Mouse (Mus musculus) heart, postnatal 0 days (tissue): ENCODE measurements around the gene Zfp12. TPM values are rescaled to one million over a fixed set of nuclear protein-coding genes. Genes with fewer than 3 reads are reported as not detected.

Experiments
- ATAC-seq: fragments of 200-750 bp; cut with Nextera tagmentation; 2 replicates; pipeline ENCODE4 v1.8.0; 2017; ENCODE audit warnings: low read depth, moderate number of reproducible peaks, moderate library complexity; ENCODE audit not compliant: insufficient read depth
- DNase-seq: peaks from one replicate; pipeline ENCODE4 v3.0.0-alpha.2; 2016; ENCODE audit warnings: low spot score
- H3K27ac ChIP-seq: fragments of 300-500 bp; sonication (generic); 2 replicates; pipeline ENCODE4 v1.5.1; 2014; ENCODE audit warnings: low read depth, mild to moderate bottlenecking
- H3K27me3 ChIP-seq: fragments of 300-500 bp; sonication (generic); 2 replicates; pipeline ENCODE4 v1.6.1; 2014; ENCODE audit warnings: low read length, mixed read lengths; ENCODE audit not compliant: control insufficient read depth, insufficient read depth
- H3K36me3 ChIP-seq: fragments of 300-500 bp; sonication (generic); replicated peaks from 2 replicates; pipeline ENCODE4 v1.6.1; 2014; ENCODE audit warnings: low read length, mixed read lengths; ENCODE audit not compliant: control insufficient read depth, insufficient read depth
- H3K4me1 ChIP-seq: fragments of 300-500 bp; sonication (generic); 2 replicates; pipeline ENCODE4 v1.6.1; 2014; ENCODE audit warnings: antibody characterized with exemption; ENCODE audit not compliant: control insufficient read depth, insufficient read depth
- H3K4me2 ChIP-seq: fragments of 300-500 bp; sonication (generic); 2 replicates; pipeline ENCODE4 v1.6.1; 2014; ENCODE audit warnings: low read depth, mild to moderate bottlenecking, low read length, moderate library complexity
- H3K4me3 ChIP-seq: fragments of 300-500 bp; sonication (generic); 2 replicates; pipeline ENCODE4 v1.5.1; 2014; ENCODE audit warnings: low read depth, low read length
- H3K9ac ChIP-seq: fragments of 300-500 bp; sonication (generic); replicated peaks from 2 replicates; pipeline ENCODE4 v1.6.1; 2014; ENCODE audit warnings: low read depth, low read length, mixed read lengths
- H3K9me3 ChIP-seq: fragments of 300-500 bp; sonication (generic); replicated peaks from 2 replicates; pipeline ENCODE4 v1.6.1; 2016; ENCODE audit warnings: low read length; ENCODE audit not compliant: control insufficient read depth
- CTCF ChIP-seq: IDR thresholded peaks from 2 replicates; pipeline ENCODE4 v1.5.1; 2016; ENCODE audit warnings: antibody characterized with exemption, control low read depth, low read depth
- EP300 ChIP-seq: IDR thresholded peaks from 2 replicates; pipeline ENCODE4 v1.6.1; 2016; ENCODE audit warnings: antibody characterized with exemption, low read depth
- WGBS: fragments of 180-500 bp; shearing (Covaris S2); extraction: QIAGEN DNeasy Blood & Tissue Kit; methylation state at CpG from one replicate; pipeline ENCODE4 v1.1.7; 2014; 5-methylcytosine and 5-hydroxymethylcytosine counted together
- polyA plus RNA-seq: library from polyadenylated mRNA; unstranded; fragments of >200 nt; fragmentation: Nextera tagmentation; extraction: Ambion mirVana; gene quantifications from 2 replicates; pipeline ENCODE4 v1.2.1, GENCODE M21; 2015
- total RNA-seq: library from RNA; depleted of rRNA; stranded (reverse); fragments of >200 nt; gene quantifications from 2 replicates; pipeline ENCODE4 v1.2.3, GENCODE M21; 2014; ENCODE audit warnings: low replicate concordance

Gene Zfp12
- total and polyA plus RNA-seq, 2 experiments from 2014 or later, result 3.6 to 7.8 TPM

- 97% methylated on average over 26 of the region's 26 CpGs for WGBS
- H3K36me3 ChIP-seq, result peaks cover 95% of the 10 kb centered on the region
These were observed 10.0 kb downstream of the Zfp12 start for GRCm38 (mm10) chr5:143244926-143245325.

DNA sequence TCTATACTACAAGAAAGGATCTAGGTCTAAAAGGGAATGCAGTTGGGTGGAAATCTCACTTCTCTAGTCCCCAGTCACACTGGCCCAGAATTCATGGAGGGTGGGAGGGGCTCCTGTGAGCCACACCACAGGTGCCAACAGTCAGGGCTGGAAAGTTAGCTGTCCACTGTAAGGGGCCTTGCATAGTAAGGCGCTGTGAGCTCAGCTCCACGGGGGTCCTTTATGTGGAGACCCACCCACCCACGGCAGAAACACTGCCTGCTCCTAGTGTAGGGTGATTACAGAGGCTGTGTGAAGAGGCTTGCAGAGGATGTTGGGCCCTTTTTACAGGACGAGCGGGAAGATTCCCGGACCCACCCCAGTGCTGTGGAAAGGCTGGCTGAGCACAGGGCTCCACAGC, 17.1 kb downstream of the Zfp12 start:
- Histone ChIP-seq H3K9ac (no peak overlapping the region), H3K4me1 (0 out of 2 replicates have a peak, but pooled peaks cover 8% of the 10 kb centered on the region), H3K4me2 (no peak overlapping the region), H3K27ac (no peak overlapping the region), H3K36me3 (peaks cover 43% of the 10 kb centered on the region), H3K27me3 (peaks cover 56% of the 10 kb centered on the region), H3K4me3 (no peak overlapping the region), H3K9me3 (no peaks in the 10 kb centered on the region)
- ATAC-seq (no peak), DNase-seq (no peak)
- TF ChIP-seq EP300, result no peak
- TF ChIP-seq CTCF, result no peak
- WGBS, result 66% methylated on average over 6 of the region's 6 CpGs

More at GRCm38 (mm10) chr5:143244926-143245325, 10.0 kb downstream of the Zfp12 start:
- no peak for TF ChIP-seq EP300
- no peak for TF ChIP-seq CTCF
- DNase-seq, result no peak
- ATAC-seq, result no peak
- Histone ChIP-seq H3K27ac (no peak overlapping the region), H3K27me3 (no peaks in the 10 kb centered on the region), H3K4me2 (no peak overlapping the region), H3K9ac (no peak overlapping the region), H3K9me3 (no peaks in the 10 kb centered on the region), H3K4me1 (no peaks in the 10 kb centered on the region), H3K4me3 (no peak overlapping the region)

GRCm38 (mm10) chr5:143252791-143253185, 17.8 kb downstream of the Zfp12 start:
- peaks cover 37% of the 10 kb centered on the region for H3K36me3 ChIP-seq
- no peaks in the 10 kb centered on the region for H3K9me3 ChIP-seq
- peak overlapping the region; percentile 79; the same call in 1 of the 2 replicates for H3K4me2 ChIP-seq
- H3K4me1 ChIP-seq, result 0 out of 2 replicates have a peak, but pooled peaks cover 8% of the 10 kb centered on the region
- no peak for ATAC-seq
- H3K27ac ChIP-seq, result no peak overlapping the region
- no peak for DNase-seq
- no peak overlapping the region for H3K9ac ChIP-seq
- H3K4me3 ChIP-seq, result peak overlapping the region; percentile 51
- H3K27me3 ChIP-seq, result peaks cover 56% of the 10 kb centered on the region
- WGBS, result 57% methylated on average over 18 of the region's 18 CpGs
- TF ChIP-seq EP300 (no peak), CTCF (no peak)

GRCm38 (mm10) chr5:143253186-143253880, 18.4 kb downstream of the Zfp12 start:
- ATAC-seq, result no peak; the same call in 1 of the 2 replicates
- H3K9me3 ChIP-seq, result no peaks in the 10 kb centered on the region
- 16% methylated on average over 89 of the region's 103 CpGs for WGBS
- 0 out of 2 replicates have a peak, but pooled peaks cover 8% of the 10 kb centered on the region for H3K4me1 ChIP-seq
- no peak for TF ChIP-seq CTCF
- TF ChIP-seq EP300, result no peak
- H3K4me3 ChIP-seq, result peak overlapping the region; percentile 51
- peak overlapping the region; percentile 79 for H3K4me2 ChIP-seq
- no peak overlapping the region for H3K27ac ChIP-seq
- DNase-seq, result no peak
- H3K9ac ChIP-seq, result no peak overlapping the region
- peaks cover 32% of the 10 kb centered on the region for H3K36me3 ChIP-seq
- H3K27me3 ChIP-seq, result peaks cover 56% of the 10 kb centered on the region

- WGBS, result 10% methylated on average over 78 of the region's 81 CpGs
- Histone ChIP-seq H3K4me2 (peak overlapping the region; percentile 79), H3K4me3 (peak overlapping the region; percentile 51), H3K27me3 (peaks cover 56% of the 10 kb centered on the region), H3K27ac (no peak overlapping the region), H3K9ac (no peak overlapping the region), H3K9me3 (no peaks in the 10 kb centered on the region), H3K36me3 (peaks cover 25% of the 10 kb centered on the region), H3K4me1 (0 out of 2 replicates have a peak, but pooled peaks cover 8% of the 10 kb centered on the region)
- ATAC-seq (no peak), DNase-seq (no peak)
- TF ChIP-seq CTCF (no peak), EP300 (no peak)
These were observed 19.0 kb downstream of the Zfp12 start for GRCm38 (mm10) chr5:143253881-143254486.
